Mouse (Mus musculus): ENCODE results near the gene Gm47289. TPM values are rescaled to one million over a fixed set of nuclear protein-coding genes. Genes with fewer than 3 reads are reported as not detected.

The Gm47289 gene
- polyA plus RNA-seq, 1 experiment from 2014 or later: not detected

DNA sequence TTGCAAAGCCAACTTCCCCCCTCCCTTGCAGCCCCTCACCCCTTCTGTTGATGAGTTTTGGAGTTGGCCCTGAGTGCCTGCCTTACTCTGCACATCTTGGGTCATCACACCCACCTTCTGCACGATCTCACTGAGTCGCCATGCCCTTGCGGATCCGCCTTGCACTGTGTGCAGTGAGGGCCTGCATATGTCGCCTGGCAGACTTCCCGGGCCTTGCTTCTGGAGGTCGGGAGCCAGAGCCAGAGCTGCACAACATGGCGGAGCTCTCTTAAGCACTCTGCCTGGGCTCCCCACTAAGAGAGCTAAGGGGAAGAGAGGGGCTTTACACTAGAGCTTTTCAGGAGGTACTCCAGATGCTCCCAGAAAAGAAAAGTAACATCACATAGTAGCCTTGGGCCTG is 14.3 kb upstream of the Gm47289 start:
- no peak for DNase-seq (ENCODE audit: low spot score)
- no peaks in the 10 kb centered on the region for H3K4me1 ChIP-seq
- 90% methylated on average over 8 of the region's 8 CpGs for WGBS
- no peaks in the 10 kb centered on the region for H3K27me3 ChIP-seq (ENCODE audit: low read depth, poor library complexity, severe bottlenecking)
- H3K36me3 ChIP-seq: no peaks in the 10 kb centered on the region
- no peak overlapping the region for H3K4me3 ChIP-seq
- H3K9me3 ChIP-seq (replicated peaks): no peaks in the 10 kb centered on the region
- no peak overlapping the region for H3K27ac ChIP-seq

DNA sequence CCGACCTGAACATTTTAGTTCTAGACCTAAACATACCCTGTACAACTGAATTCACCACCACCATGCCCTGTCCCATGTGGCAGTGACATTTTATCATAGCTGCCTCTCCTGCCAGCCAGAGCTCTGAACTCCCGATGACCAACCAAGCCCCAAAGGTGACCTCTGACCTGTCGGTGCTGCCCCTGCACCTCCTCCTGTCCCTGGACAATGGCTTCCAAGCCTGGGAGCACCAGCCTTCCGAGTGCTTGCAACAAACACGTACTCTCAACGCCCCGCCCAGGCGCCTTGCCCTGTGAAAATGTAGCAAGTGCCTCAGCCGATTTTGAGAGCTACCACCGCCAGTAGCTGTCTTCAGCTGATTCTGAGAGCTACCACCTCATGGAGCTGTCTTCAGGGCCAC is 13.8 kb upstream of the Gm47289 start:
- no peak overlapping the region for H3K27ac ChIP-seq
- H3K4me3 ChIP-seq: no peak overlapping the region
- H3K4me1 ChIP-seq: no peaks in the 10 kb centered on the region
- no peaks in the 10 kb centered on the region for H3K36me3 ChIP-seq
- no peak for DNase-seq (ENCODE audit: low spot score)
- no peaks in the 10 kb centered on the region for H3K27me3 ChIP-seq (ENCODE audit: low read depth, poor library complexity, severe bottlenecking)
- 72% methylated on average over 10 of the region's 10 CpGs for WGBS
- H3K9me3 ChIP-seq (replicated peaks): no peaks in the 10 kb centered on the region

DNA sequence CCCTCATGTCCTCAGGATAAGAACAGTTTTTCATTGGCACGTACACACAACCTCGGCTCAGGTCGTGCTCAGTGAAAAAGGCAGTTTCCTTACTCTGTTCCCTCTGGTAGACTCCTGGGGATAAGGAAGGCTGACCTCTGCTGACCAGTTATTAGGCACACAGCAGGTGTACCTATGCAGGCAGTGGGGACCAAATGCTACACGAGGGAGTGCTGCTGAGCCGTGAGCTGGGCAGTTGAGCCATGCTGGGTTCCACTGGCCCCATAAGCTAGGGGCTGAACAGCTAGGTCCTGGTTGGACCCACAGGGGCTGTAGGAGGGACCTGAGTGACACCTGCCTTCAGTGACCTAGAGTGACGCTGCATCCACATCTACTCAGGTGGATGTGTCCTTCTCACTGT is 13.3 kb upstream of the Gm47289 start:
- H3K4me3 ChIP-seq: no peak overlapping the region
- 74% methylated on average over 6 of the region's 6 CpGs for WGBS
- H3K4me1 ChIP-seq: no peaks in the 10 kb centered on the region
- no peaks in the 10 kb centered on the region for H3K27me3 ChIP-seq (ENCODE audit: low read depth, poor library complexity, severe bottlenecking)
- H3K36me3 ChIP-seq: no peaks in the 10 kb centered on the region
- H3K27ac ChIP-seq: no peak overlapping the region
- no peaks in the 10 kb centered on the region for H3K9me3 ChIP-seq (replicated peaks)
- DNase-seq (ENCODE audit: low spot score): no peak

DNA sequence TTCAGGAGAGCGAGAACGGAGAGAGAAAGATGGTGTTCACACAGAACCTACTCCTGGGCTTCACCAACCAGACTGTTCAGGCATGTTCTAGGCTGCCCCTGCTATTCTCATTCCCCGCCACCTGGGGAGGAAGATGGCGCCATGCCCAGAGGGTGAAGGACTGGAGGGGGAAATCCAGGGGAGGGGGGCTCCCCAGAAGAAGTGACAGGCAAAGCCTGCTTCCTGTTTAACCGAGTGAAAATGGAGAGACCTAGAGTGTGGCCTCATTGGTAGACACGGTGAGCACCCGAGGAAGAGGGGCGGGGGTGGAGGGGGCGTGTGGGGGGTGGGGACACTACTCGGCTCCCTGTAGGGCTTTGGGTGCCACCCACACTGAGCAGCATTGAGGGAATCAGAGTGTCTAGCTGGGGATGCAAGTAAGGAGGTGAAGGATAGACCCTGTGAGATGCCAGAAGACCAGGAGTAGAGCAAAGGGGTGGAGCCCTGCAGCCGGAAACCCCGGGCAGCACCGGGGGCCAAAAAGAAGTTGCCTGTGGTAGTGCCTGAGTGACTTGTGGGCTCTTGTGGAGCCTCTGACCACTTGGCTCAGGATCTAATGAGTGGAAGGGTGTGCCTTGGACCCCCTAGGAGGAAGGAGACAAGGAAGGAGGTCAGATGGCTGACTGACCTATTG is 12.7 kb upstream of the Gm47289 start:
- no peaks in the 10 kb centered on the region for H3K36me3 ChIP-seq
- DNase-seq (ENCODE audit: low spot score): no peak
- WGBS: 77% methylated on average over 13 of the region's 13 CpGs

DNA sequence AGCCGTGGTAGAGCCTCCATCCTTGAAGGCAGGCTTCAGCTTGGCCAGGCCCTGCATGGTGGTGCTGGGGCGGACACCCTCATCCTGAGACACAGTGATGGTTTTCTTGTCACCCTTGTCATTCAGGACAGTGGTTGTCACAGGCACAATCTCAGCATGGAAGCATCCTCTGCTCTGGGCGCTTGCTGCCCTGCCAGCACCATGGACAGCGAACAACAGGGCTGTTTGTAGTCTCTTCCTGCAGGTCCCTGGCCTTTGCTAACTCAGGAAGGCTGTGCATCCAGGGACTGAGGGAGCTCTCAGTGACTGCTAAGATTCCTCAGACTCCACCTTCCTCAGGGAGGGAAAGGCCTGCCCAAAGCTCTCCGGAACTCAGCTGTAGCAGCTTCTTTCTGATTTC is 9.4 kb upstream of the Gm47289 start:
- H3K36me3 ChIP-seq: no peaks in the 10 kb centered on the region
- H3K4me1 ChIP-seq: no peaks in the 10 kb centered on the region
- DNase-seq (ENCODE audit: low spot score): peak; percentile 89
- no peaks in the 10 kb centered on the region for H3K27me3 ChIP-seq (ENCODE audit: low read depth, poor library complexity, severe bottlenecking)
- H3K27ac ChIP-seq: no peak overlapping the region
- 22% methylated on average over 5 of the region's 5 CpGs for WGBS
- no peaks in the 10 kb centered on the region for H3K9me3 ChIP-seq (replicated peaks)
- no peak overlapping the region for H3K4me3 ChIP-seq

More for the DNA sequence above, 12.7 kb upstream of the Gm47289 start:
- Histone ChIP-seq H3K4me1 (no peaks in the 10 kb centered on the region), H3K27ac (no peak overlapping the region), H3K9me3 (replicated peaks) (no peaks in the 10 kb centered on the region), H3K27me3 (ENCODE audit: low read depth, poor library complexity, severe bottlenecking) (no peaks in the 10 kb centered on the region), H3K4me3 (no peak overlapping the region)

DNA sequence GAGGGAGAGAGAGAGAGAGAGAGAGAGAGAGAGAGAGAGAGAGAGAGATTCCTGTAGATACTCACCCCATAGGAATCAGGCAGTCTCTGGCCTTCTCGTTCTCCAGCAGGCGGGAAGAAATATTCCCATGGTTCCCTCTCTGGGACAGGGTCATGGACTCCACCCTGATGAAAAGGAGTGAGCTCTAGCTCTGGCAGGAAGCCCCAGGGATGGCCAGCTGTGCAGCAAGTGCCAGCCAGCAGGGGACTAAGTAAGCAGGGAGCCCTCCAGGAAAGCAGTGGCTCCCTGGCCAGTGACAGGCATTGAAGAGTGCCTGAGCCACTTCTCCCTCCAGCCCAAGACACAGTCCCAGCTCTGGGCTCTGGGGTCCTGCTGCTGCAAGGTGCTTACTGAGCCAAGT is 7.2 kb upstream of the Gm47289 start:
- 71% methylated on average over 2 of the region's 2 CpGs for WGBS
- no peak overlapping the region for H3K4me3 ChIP-seq
- peaks cover 21% of the 10 kb centered on the region for H3K27me3 ChIP-seq (ENCODE audit: low read depth, poor library complexity, severe bottlenecking)
- no peaks in the 10 kb centered on the region for H3K9me3 ChIP-seq (replicated peaks)
- H3K4me1 ChIP-seq: peaks cover 4% of the 10 kb centered on the region
- DNase-seq (ENCODE audit: low spot score): no peak
- H3K36me3 ChIP-seq: no peaks in the 10 kb centered on the region
- H3K27ac ChIP-seq: no peak overlapping the region

DNA sequence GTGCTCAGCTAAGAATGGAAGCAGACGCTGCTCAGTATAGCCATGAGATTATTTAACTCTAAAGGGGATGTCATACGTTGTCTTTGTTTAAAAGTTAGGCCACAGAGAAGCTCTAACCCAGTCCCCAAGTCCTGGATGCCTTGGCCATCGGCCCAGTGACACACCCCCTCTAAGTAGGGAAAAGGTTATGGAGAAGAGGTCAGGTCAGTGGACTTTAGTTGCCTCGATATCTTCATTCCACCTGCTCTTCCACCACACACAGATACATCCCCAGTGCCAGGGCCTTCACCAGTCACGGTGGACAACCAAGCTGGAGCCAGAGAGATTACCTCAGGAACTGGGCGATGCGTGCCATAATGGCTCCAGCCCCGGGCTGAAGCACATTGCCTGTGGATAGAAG is 3.5 kb upstream of the Gm47289 start:
- no peaks in the 10 kb centered on the region for H3K9me3 ChIP-seq (replicated peaks)
- H3K4me1 ChIP-seq: peaks cover 6% of the 10 kb centered on the region
- H3K36me3 ChIP-seq: no peaks in the 10 kb centered on the region
- DNase-seq (ENCODE audit: low spot score): no peak
- peaks cover 42% of the 10 kb centered on the region for H3K27me3 ChIP-seq (ENCODE audit: low read depth, poor library complexity, severe bottlenecking)
- H3K27ac ChIP-seq: no peak overlapping the region
- H3K4me3 ChIP-seq: no peak overlapping the region
- 81% methylated on average over 8 of the region's 8 CpGs for WGBS

DNA sequence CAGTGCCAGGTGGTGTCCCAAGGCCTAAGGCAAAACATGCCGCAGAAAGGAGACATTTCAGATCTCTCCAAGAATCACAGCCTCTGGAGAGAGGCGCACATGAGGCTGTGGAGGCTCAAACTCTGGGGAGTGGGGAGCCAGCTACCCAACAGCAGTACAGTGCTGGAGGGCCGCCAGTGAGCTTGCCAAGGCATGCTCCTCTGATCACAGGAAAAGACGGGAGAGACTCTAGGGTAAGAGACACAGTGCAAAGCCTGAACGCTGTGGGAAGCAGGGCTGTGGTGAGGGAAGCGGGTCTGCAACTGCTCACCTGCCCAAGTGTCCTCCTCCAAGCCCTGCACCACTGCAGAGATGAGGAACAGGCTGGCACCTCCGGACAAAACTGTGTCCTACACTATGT is 3.1 kb upstream of the Gm47289 start:
- peaks cover 42% of the 10 kb centered on the region for H3K27me3 ChIP-seq (ENCODE audit: low read depth, poor library complexity, severe bottlenecking)
- H3K4me1 ChIP-seq: peaks cover 6% of the 10 kb centered on the region
- H3K9me3 ChIP-seq (replicated peaks): no peaks in the 10 kb centered on the region
- WGBS: 62% methylated on average over 7 of the region's 7 CpGs
- H3K4me3 ChIP-seq: no peak overlapping the region
- DNase-seq (ENCODE audit: low spot score): no peak
- H3K27ac ChIP-seq: no peak overlapping the region
- no peaks in the 10 kb centered on the region for H3K36me3 ChIP-seq

DNA sequence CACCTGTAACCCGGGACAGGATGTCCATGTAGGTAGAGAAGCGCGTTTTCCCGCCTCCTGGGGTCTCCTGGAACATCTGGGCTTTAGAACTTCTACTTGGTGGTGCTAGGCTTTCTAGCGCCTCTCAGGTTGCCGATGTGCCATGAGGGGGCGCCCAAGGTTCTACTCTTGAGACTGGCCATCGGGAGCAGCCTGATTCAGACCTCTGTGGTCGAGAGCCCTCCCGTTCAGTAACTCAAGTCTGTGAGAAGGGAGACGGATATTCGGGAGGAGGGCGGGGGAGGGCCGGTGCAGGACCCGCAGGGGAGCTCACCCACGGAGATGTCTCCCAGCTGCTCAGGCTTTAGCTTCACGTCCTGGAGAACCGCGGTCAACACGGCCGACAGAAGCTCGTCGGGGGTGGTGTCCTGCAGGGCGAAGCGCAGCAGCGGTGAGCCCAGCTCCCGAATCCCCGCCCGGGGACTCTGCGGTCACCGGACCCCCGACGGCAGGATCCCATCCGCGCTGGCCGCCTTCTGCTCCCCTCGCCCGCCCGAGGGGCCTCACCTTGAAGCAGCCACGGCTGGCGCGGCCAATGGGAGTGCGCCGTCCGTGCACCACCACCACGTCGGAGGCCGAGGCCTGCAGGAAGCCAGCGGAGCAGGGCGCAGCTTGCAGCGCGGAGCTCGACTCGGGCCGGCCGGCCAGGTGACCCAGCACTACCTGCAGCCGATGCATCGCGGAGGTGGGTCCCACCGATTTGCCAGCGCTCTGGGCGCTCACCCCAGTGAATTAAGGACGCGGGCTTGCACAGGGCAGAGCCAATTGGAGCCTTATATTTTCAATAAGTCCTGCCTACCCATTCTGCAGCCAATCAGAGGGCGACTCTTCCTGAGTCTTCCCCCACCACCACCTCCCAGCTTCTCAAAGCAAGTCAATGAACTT is 2.4 kb upstream of the Gm47289 start, which contains the start of gene Acaa1b:
Acaa1b (minus strand) TSS at position 816 of the 924 bp plus-strand sequence.
- peaks cover 6% of the 10 kb centered on the region for H3K4me1 ChIP-seq
- no peaks in the 10 kb centered on the region for H3K36me3 ChIP-seq
- H3K27ac ChIP-seq: no peak within 1 kb of the TSS
- H3K27me3 ChIP-seq (ENCODE audit: low read depth, poor library complexity, severe bottlenecking): peaks cover 42% of the 10 kb centered on the region
- peak within 1 kb of the TSS; percentile 58 for H3K4me3 ChIP-seq
- 1% methylated on average over 65 of the region's 65 CpGs for WGBS
- H3K9me3 ChIP-seq (replicated peaks): no peaks in the 10 kb centered on the region
- peak; percentile 81 for DNase-seq (ENCODE audit: low spot score)

DNA sequence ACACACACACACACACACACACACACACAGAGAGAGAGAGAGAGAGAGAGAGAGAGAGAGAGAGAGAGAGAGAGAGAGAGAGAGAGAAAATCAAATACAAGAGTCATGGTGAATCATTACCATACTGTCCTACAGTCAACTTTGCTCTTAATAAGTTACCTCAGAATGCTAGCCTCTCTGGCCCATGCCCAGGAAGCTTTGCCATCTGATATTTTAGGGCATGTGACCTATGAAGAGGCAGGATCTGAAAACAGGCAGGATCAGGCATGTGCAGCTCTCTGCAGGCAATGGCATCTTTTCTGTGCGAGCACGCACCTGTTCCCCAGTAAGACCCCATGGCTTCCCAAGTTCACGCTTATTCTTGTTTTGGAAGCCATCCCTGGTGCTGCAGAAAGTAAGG is 1.7 kb downstream of the Gm47289 start:
- H3K27ac ChIP-seq: no peak overlapping the region
- DNase-seq (ENCODE audit: low spot score): no peak
- H3K27me3 ChIP-seq (ENCODE audit: low read depth, poor library complexity, severe bottlenecking): peaks cover 32% of the 10 kb centered on the region
- H3K4me3 ChIP-seq: no peak overlapping the region
- H3K9me3 ChIP-seq (replicated peaks): no peaks in the 10 kb centered on the region
- WGBS: 89% methylated on average over 3 of the region's 3 CpGs
- H3K36me3 ChIP-seq: no peaks in the 10 kb centered on the region
- peaks cover 6% of the 10 kb centered on the region for H3K4me1 ChIP-seq

DNA sequence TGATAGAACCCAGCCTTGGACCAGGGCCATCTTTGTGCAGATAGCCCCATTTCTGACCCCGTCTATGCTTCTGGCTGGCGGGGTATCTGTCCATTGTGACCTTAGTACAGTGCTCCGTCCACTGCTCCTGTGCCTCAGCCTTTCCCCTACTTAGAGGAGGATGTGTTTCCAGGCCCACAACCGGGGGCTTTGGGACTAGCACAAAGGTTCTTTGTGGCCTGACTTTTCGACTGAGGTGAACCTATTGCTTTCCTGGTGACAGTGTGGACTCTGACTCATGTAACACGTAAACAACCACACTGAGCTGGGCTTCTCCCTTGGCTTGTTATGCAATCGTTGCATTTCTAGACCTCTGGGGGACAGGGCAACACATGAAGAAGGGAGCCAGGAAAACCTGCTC is 5.8 kb downstream of the Gm47289 start:
- 85% methylated on average over 7 of the region's 7 CpGs for WGBS
- Histone ChIP-seq H3K4me3 (no peak overlapping the region), H3K9me3 (replicated peaks) (no peaks in the 10 kb centered on the region), H3K27me3 (ENCODE audit: low read depth, poor library complexity, severe bottlenecking) (no peaks in the 10 kb centered on the region), H3K4me1 (no peaks in the 10 kb centered on the region), H3K27ac (no peak overlapping the region), H3K36me3 (no peaks in the 10 kb centered on the region)
- DNase-seq (ENCODE audit: low spot score): no peak

DNA sequence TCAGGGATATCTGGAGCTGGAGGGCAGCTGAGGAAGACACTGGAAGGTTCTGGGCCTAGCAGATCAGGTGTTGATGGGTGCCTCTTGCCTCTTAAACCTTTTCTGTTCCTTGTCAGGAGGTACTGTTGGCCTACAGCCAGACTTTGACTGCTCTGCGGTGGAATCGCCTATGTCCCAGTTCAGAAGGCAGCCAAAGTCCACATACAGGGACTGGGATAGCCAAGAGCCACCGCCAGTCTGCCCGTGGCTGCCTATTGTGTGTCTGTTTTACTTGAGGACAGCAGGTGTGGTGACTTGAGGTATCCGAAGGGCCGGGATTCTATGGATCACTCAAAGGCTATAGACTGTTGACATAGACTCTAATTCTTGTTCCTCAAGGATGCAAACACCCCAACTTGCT is 6.6 kb downstream of the Gm47289 start:
- Histone ChIP-seq H3K27me3 (ENCODE audit: low read depth, poor library complexity, severe bottlenecking) (no peaks in the 10 kb centered on the region), H3K27ac (no peak overlapping the region), H3K9me3 (replicated peaks) (no peaks in the 10 kb centered on the region), H3K4me1 (no peaks in the 10 kb centered on the region), H3K4me3 (no peak overlapping the region), H3K36me3 (no peaks in the 10 kb centered on the region)
- 96% methylated on average over 6 of the region's 6 CpGs for WGBS
- DNase-seq (ENCODE audit: low spot score): no peak

DNA sequence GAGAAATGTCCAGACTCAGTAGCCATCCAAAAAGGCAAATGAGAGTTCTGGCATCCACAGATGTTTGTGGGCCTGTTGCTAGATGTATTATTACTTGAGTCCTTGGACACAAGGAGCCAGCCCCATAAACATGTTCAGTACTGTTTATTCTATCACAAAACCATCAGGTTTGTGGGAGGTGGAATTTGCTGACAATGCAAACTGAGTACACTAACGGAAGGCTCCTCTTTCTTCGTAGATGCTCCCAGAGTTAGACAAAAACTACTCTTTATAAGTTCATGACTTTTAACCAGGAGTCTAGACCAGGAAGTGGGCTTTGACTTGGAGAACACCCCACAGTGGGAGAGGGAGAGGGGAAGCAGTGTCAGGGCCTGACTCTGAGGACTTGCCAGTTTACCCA is 8.6 kb downstream of the Gm47289 start:
- Histone ChIP-seq H3K36me3 (no peaks in the 10 kb centered on the region), H3K9me3 (replicated peaks) (no peaks in the 10 kb centered on the region), H3K4me3 (no peak overlapping the region), H3K27me3 (ENCODE audit: low read depth, poor library complexity, severe bottlenecking) (no peaks in the 10 kb centered on the region), H3K27ac (no peak overlapping the region), H3K4me1 (no peaks in the 10 kb centered on the region)
- WGBS: 93% methylated on average over 2 of the region's 2 CpGs
- DNase-seq (ENCODE audit: low spot score): no peak
